Mouse (Mus musculus) limb, embryonic 14.5 days (tissue): ENCODE measurements at regions not wholly inside any gene's neighbourhood (a gene's known extent, or its start where the extent isn't known, plus 50 kb on each side); places are given as distances from the start of the nearest gene placed in this dataset.
A peak's percentile ranks its signal among the peaks of the same experiment; 100 is the strongest.

Experiments
- ATAC-seq: fragments of 200-750 bp; cut with Nextera tagmentation; 2 replicates; pipeline ENCODE4 v1.8.0; 2017; ENCODE audit warnings: low read depth, moderate number of reproducible peaks, moderate TSS enrichment; ENCODE audit not compliant: low FRiP score
- DNase-seq: peaks from one replicate; pipeline ENCODE4 v3.0.0-alpha.2; 2015; ENCODE audit warnings: low spot score
- H3K27ac ChIP-seq: fragments of 300-500 bp; sonication (generic); replicated peaks from 2 replicates; pipeline ENCODE4 v1.5.1; 2014; ENCODE audit warnings: low read depth, mild to moderate bottlenecking, low read length, moderate library complexity, mixed read lengths
- H3K27me3 ChIP-seq: fragments of 300-500 bp; sonication (generic); 2 replicates; pipeline ENCODE4 v1.6.1; 2014; ENCODE audit warnings: low read length, mixed read lengths; ENCODE audit not compliant: control insufficient read depth, insufficient read depth
- H3K36me3 ChIP-seq: fragments of 300-500 bp; sonication (generic); 2 replicates; pipeline ENCODE4 v1.6.1; 2014; ENCODE audit warnings: mild to moderate bottlenecking, low read length, moderate library complexity, mixed read lengths; ENCODE audit not compliant: control insufficient read depth, insufficient read depth
- H3K4me1 ChIP-seq: fragments of 300-500 bp; sonication (generic); 2 replicates; pipeline ENCODE4 v1.6.1; 2014; ENCODE audit warnings: antibody characterized with exemption, low read length, mixed read lengths; ENCODE audit not compliant: control insufficient read depth, insufficient read depth
- H3K4me2 ChIP-seq: fragments of 300-500 bp; sonication (generic); replicated peaks from 2 replicates; pipeline ENCODE4 v1.6.1; 2014; ENCODE audit warnings: low read depth, mild to moderate bottlenecking, low read length, moderate library complexity; ENCODE audit not compliant: severe bottlenecking
- H3K4me3 ChIP-seq: fragments of 300-500 bp; sonication (generic); replicated peaks from 2 replicates; pipeline ENCODE4 v1.5.1; 2014; ENCODE audit warnings: low read length
- H3K9ac ChIP-seq: fragments of 300-500 bp; sonication (generic); 2 replicates; pipeline ENCODE4 v1.6.1; 2014; ENCODE audit warnings: mild to moderate bottlenecking, low read depth, low read length, moderate library complexity; ENCODE audit not compliant: severe bottlenecking
- H3K9me3 ChIP-seq: fragments of 300-500 bp; sonication (generic); 2 replicates; pipeline ENCODE4 v1.6.1; 2016; ENCODE audit warnings: low read length; ENCODE audit not compliant: control insufficient read depth
- POLR2A ChIP-seq: fragments of 200-500 bp; IDR thresholded peaks from 2 replicates; pipeline ENCODE4 v1.8.0; 2012; ENCODE audit warnings: inconsistent platforms, mild to moderate bottlenecking, moderate library complexity, borderline replicate concordance; ENCODE audit not compliant: insufficient read depth, insufficient read length; ENCODE audit errors: extremely low read depth
- WGBS: fragments of 180-500 bp; shearing (Covaris S2); extraction: QIAGEN DNeasy Blood & Tissue Kit; methylation state at CpG from one replicate; pipeline ENCODE4 v1.1.7; 2014; 5-methylcytosine and 5-hydroxymethylcytosine counted together

- H3K27me3 ChIP-seq: peaks cover 24% of the 10 kb centered on the region
- H3K4me1 ChIP-seq: peaks cover 9% of the 10 kb centered on the region; the same call in 1 of the 2 replicates
- no peak for TF ChIP-seq POLR2A
- DNase-seq (no peak), ATAC-seq (no peak)
- H3K27ac ChIP-seq: no peak overlapping the region
- 3% methylated on average over 29 of the region's 30 CpGs for WGBS
- no peaks in the 10 kb centered on the region for H3K9me3 ChIP-seq
- H3K4me2 ChIP-seq: peak overlapping the region; percentile 40
- H3K36me3 ChIP-seq: no peaks in the 10 kb centered on the region
- H3K9ac ChIP-seq: 0 out of 2 replicates have a peak overlapping the region, but pooled peaks have one; percentile 12
- peak overlapping the region; percentile 4; the same call in 1 of the 2 replicates for H3K4me3 ChIP-seq
These were observed 120.0 kb downstream of the Nectin1 start for GRCm38 (mm10) chr9:43863609-43864397.

DNA sequence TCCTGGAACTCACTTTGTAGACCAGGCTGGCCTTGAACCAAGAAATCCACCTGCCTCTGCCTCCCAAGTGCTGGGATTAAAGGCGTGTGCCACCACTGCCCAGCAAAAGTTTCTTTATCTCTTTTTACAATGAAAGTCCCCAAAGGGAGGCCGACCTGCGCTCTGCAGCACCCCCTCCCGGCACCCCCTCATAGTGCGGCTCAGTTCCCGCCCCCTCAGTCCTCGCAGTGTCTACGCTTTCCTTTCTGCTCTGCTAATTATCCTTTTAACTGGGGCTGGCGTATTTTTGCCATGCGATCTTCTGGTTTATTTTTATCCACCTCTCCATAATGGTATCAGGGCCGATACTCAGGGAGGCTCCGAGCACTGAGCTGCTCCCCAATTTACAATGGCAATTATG is 123.0 kb downstream of the Nectin1 start:
- ATAC-seq: no peak
- DNase-seq: no peak
- H3K9ac ChIP-seq: no peak overlapping the region
- no peak overlapping the region for H3K27ac ChIP-seq
- no peak for TF ChIP-seq POLR2A
- 78% methylated on average over 12 of the region's 12 CpGs for WGBS
- H3K27me3 ChIP-seq: peaks cover 24% of the 10 kb centered on the region
- peaks cover 9% of the 10 kb centered on the region; the same call in 1 of the 2 replicates for H3K4me1 ChIP-seq
- no peak overlapping the region for H3K4me3 ChIP-seq
- H3K4me2 ChIP-seq: no peak overlapping the region
- H3K36me3 ChIP-seq: no peaks in the 10 kb centered on the region
- no peaks in the 10 kb centered on the region for H3K9me3 ChIP-seq

GRCm38 (mm10) chr9:43873841-43874240 is 130.1 kb downstream of the Nectin1 start:
- Histone ChIP-seq H3K27ac (no peak overlapping the region), H3K4me1 (no peaks in the 10 kb centered on the region), H3K9me3 (no peaks in the 10 kb centered on the region), H3K9ac (no peak overlapping the region), H3K27me3 (peaks cover 10% of the 10 kb centered on the region), H3K36me3 (no peaks in the 10 kb centered on the region), H3K4me2 (no peak overlapping the region), H3K4me3 (no peak overlapping the region)
- ATAC-seq: no peak
- 81% methylated on average over 2 of the region's 2 CpGs for WGBS
- TF ChIP-seq POLR2A: no peak
- no peak for DNase-seq

GRCm38 (mm10) chr9:43874332-43874731 is 130.5 kb downstream of the Nectin1 start:
- Histone ChIP-seq H3K9ac (no peak overlapping the region), H3K4me2 (no peak overlapping the region), H3K9me3 (no peaks in the 10 kb centered on the region), H3K4me1 (no peaks in the 10 kb centered on the region), H3K27me3 (peaks cover 15% of the 10 kb centered on the region), H3K27ac (no peak overlapping the region), H3K36me3 (no peaks in the 10 kb centered on the region), H3K4me3 (no peak overlapping the region)
- DNase-seq: no peak
- no peak for ATAC-seq
- WGBS: 65% methylated on average over 5 of the region's 5 CpGs
- TF ChIP-seq POLR2A: no peak

- peak overlapping the region; percentile 27 for H3K4me3 ChIP-seq
- H3K27ac ChIP-seq: no peak overlapping the region
- 2% methylated on average over 24 of the region's 24 CpGs for WGBS
- no peaks in the 10 kb centered on the region for H3K36me3 ChIP-seq
- H3K9ac ChIP-seq: no peak overlapping the region
- ATAC-seq (no peak), DNase-seq (no peak)
- no peak for TF ChIP-seq POLR2A
- peaks cover 37% of the 10 kb centered on the region for H3K27me3 ChIP-seq
- H3K4me2 ChIP-seq: peak overlapping the region; percentile 38
- H3K9me3 ChIP-seq: no peaks in the 10 kb centered on the region
- H3K4me1 ChIP-seq: peaks cover 8% of the 10 kb centered on the region; the same call in 1 of the 2 replicates
These were observed 135.6 kb downstream of the Nectin1 start for GRCm38 (mm10) chr9:43879220-43879968.
